Mouse (Mus musculus) stomach, embryonic 16.5 days (tissue): Measurements from ENCODE around the gene Fam83d. TPM values are rescaled to one million over a fixed set of nuclear protein-coding genes. Genes with fewer than 3 reads are reported as not detected.
"Not testable (repeated sequence)": the region's sequence is repeated elsewhere in the genome, so short reads cannot be mapped to it uniquely, and the experiment has no call there.

Source experiments
- ATAC-seq: fragments of 200-750 bp; cut with Nextera tagmentation; 2 replicates; pipeline ENCODE4 v1.8.0; 2017; ENCODE audit warnings: moderate number of reproducible peaks, moderate TSS enrichment; ENCODE audit not compliant: insufficient read depth, low FRiP score
- H3K27ac ChIP-seq: fragments of 300-500 bp; sonication (generic); 2 replicates; pipeline ENCODE4 v1.5.1; 2014; ENCODE audit warnings: low read length
- H3K27me3 ChIP-seq: fragments of 300-500 bp; sonication (generic); 2 replicates; pipeline ENCODE4 v1.6.1; 2014; ENCODE audit warnings: low read length, control low read depth, mixed read lengths; ENCODE audit not compliant: control insufficient read depth, insufficient read depth
- H3K36me3 ChIP-seq: fragments of 300-500 bp; sonication (generic); 2 replicates; pipeline ENCODE4 v1.6.1; 2014; ENCODE audit warnings: low read length; ENCODE audit not compliant: control insufficient read depth, insufficient read depth
- H3K4me1 ChIP-seq: fragments of 300-500 bp; sonication (generic); 2 replicates; pipeline ENCODE4 v1.6.1; 2014; ENCODE audit warnings: low read length, control low read depth, mixed read lengths; ENCODE audit not compliant: control insufficient read depth, insufficient read depth
- H3K4me2 ChIP-seq: fragments of 300-500 bp; sonication (generic); 2 replicates; pipeline ENCODE4 v1.6.1; 2014; ENCODE audit warnings: low read depth, low read length, mixed read lengths
- H3K4me3 ChIP-seq: fragments of 300-500 bp; sonication (generic); replicated peaks from 2 replicates; pipeline ENCODE4 v1.5.1; 2014; ENCODE audit warnings: mild to moderate bottlenecking, low read length
- H3K9ac ChIP-seq: fragments of 300-500 bp; sonication (generic); 2 replicates; pipeline ENCODE4 v1.6.1; 2014; ENCODE audit warnings: low read length
- H3K9me3 ChIP-seq: fragments of 300-500 bp; sonication (generic); replicated peaks from 2 replicates; pipeline ENCODE4 v1.6.1; 2016; ENCODE audit warnings: low read length, control low read depth; ENCODE audit not compliant: control insufficient read depth
- WGBS: fragments of 180-500 bp; shearing (Covaris S2); extraction: QIAGEN DNeasy Blood & Tissue Kit; methylation state at CpG from one replicate; pipeline ENCODE4 v1.1.7; 2014; 5-methylcytosine and 5-hydroxymethylcytosine counted together
- polyA plus RNA-seq: library from polyadenylated mRNA; unstranded; fragments of >200 nt; fragmentation: Nextera tagmentation; extraction: Ambion mirVana; gene quantifications from 2 replicates; pipeline ENCODE4 v1.2.1, GENCODE M21; 2015

Fam83d gene
- polyA plus RNA-seq, 1 experiment from 2014 or later: 43.2 TPM

DNA sequence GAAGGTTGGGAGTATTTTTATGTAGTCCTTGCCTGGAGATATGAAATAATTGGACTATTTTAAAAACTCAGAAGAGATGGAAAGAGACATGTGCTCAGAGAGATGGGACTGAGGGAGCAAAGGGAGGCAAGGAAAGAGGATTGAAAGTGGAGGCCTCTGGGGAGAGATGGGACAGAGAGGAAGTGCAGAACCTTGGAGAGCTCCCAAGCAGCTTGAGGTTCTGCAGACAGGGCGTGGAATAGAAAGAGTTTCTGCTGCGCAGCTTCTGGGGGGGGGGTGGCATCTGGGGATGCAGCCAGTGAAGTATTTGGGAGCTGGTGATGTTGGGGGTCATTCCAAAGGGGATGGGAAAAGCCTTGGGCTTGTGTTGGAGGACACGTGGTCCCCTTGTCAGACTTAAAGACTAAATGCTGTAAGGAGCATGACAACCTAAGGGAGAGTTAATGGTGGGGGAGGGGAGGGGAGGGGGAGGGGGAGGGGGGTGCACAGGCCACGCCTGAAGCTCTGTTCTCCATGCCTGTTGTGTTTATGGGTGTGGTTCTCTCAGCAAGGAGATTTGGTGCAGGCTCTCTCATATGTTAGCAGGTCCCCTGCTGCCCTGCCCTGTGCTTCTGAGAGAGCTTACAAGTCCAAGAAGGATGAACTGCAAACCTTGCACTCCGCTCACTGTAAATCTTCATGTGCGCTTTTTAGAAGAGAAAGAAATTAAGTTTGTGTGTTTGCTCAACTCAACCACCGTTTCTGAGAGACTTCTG is 39.7 kb upstream of the Fam83d start:
- H3K4me2 ChIP-seq: no peak overlapping the region
- H3K9ac ChIP-seq: no peak overlapping the region
- no peaks in the 10 kb centered on the region for H3K36me3 ChIP-seq
- no peak for ATAC-seq
- no peak overlapping the region for H3K27ac ChIP-seq
- H3K27me3 ChIP-seq: no peaks in the 10 kb centered on the region
- no peak overlapping the region for H3K4me3 ChIP-seq
- H3K9me3 ChIP-seq: no peaks in the 10 kb centered on the region
- WGBS: 39% methylated on average over 7 of the region's 7 CpGs
- H3K4me1 ChIP-seq: no peaks in the 10 kb centered on the region

DNA sequence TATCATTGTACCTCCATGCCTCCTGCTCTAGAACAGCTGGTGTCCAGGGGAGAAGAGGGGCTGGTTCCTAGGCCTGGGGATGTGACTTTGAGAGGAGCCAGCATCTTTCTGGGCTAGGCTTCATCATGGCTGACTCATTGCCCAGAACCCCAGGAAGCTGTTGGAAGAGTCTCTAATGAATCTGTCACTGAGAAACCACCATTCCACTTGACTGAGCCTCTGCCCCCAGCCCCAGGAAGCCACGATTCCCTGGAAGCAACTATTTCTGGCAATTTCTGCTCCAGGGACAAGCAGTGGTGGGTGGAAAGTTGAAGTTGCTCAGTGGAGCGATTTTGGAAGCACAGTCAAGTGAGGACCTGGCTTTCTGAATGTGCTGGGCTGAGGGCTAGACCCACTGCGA is 37.0 kb upstream of the Fam83d start:
- WGBS: 74% methylated on average over 3 of the region's 3 CpGs
- no peak overlapping the region for H3K4me3 ChIP-seq
- no peak overlapping the region for H3K9ac ChIP-seq
- no peak overlapping the region for H3K27ac ChIP-seq
- H3K9me3 ChIP-seq: no peaks in the 10 kb centered on the region
- no peaks in the 10 kb centered on the region for H3K4me1 ChIP-seq
- ATAC-seq: no peak
- no peaks in the 10 kb centered on the region for H3K27me3 ChIP-seq
- H3K4me2 ChIP-seq: no peak overlapping the region
- H3K36me3 ChIP-seq: no peaks in the 10 kb centered on the region

DNA sequence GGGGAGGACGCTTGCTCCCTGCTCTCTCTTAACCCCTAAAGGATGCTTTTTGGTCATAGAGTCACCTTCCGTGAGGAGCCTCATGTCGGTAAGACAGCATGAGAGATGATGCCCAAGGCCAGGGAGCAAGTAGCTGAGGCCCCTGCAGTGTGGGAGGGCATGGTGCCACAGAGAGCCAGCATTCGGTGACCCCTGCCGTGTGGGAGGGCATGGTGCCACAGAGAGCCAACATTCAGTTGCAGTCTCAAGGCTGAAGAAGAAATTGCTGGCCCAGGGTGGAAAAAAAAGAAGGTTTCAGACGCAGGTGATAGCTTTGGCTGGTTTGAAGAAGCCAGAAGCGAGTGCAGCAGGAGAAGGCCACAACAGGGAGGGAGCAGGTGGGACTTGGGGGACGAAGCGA is 35.4 kb upstream of the Fam83d start:
- no peak overlapping the region for H3K9ac ChIP-seq
- ATAC-seq: no peak
- no peaks in the 10 kb centered on the region for H3K9me3 ChIP-seq
- H3K4me1 ChIP-seq: no peaks in the 10 kb centered on the region
- no peak overlapping the region for H3K4me2 ChIP-seq
- no peaks in the 10 kb centered on the region for H3K36me3 ChIP-seq
- WGBS: 84% methylated on average over 9 of the region's 9 CpGs
- H3K27ac ChIP-seq: no peak overlapping the region
- H3K27me3 ChIP-seq: no peaks in the 10 kb centered on the region
- no peak overlapping the region for H3K4me3 ChIP-seq

DNA sequence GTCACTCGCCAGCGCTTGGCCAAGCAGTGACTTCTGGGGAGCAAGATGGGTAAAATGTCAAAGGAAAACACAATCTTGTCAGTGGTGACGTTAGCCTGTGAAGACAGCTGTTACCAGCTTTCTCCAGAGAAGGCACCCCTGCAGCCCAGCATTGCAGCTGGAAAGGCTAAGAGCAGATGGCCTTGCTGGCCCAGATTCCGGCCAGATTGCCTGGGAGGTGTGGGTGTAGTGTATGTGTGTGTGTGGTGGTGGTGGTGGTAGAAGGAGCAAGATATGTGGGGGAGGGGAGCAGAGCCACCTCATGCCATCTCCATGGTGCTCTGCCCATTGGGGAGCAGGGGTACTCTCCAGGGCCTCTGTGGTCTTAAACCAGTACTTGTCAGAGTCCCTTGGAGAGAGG is 34.8 kb upstream of the Fam83d start:
- no peaks in the 10 kb centered on the region for H3K4me1 ChIP-seq
- no peaks in the 10 kb centered on the region for H3K36me3 ChIP-seq
- WGBS: 66% methylated on average over 4 of the region's 4 CpGs
- no peak overlapping the region for H3K27ac ChIP-seq
- H3K9me3 ChIP-seq: no peaks in the 10 kb centered on the region
- no peak overlapping the region for H3K4me2 ChIP-seq
- no peak overlapping the region for H3K9ac ChIP-seq
- no peaks in the 10 kb centered on the region for H3K27me3 ChIP-seq
- ATAC-seq: no peak
- H3K4me3 ChIP-seq: no peak overlapping the region

DNA sequence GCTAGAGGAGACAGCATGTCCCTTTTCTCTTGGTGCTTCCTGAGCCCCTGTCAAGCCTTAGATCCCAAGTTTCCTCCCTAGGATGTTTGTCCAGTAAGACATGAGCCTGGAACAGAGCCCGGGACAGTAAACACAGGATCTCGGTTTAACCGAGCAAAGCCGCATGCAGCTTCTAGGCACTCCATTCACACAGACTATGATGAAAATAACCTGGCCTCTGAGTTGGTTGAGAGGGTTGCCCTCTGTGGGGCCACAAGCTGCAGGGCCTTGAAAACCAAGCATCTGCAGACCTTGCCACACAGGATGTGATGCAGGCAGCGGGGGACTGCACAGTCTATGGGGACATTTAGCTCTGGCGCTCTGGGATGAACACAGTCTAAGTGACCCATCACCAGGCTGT is 34.0 kb upstream of the Fam83d start:
- no peak overlapping the region for H3K4me3 ChIP-seq
- no peak for ATAC-seq
- H3K9ac ChIP-seq: no peak overlapping the region
- H3K4me1 ChIP-seq: no peaks in the 10 kb centered on the region
- no peaks in the 10 kb centered on the region for H3K27me3 ChIP-seq
- peak overlapping the region; percentile 12; the same call in 1 of the 2 replicates for H3K27ac ChIP-seq
- H3K9me3 ChIP-seq: no peaks in the 10 kb centered on the region
- H3K4me2 ChIP-seq: no peak overlapping the region
- 61% methylated on average over 6 of the region's 6 CpGs for WGBS
- no peaks in the 10 kb centered on the region for H3K36me3 ChIP-seq

DNA sequence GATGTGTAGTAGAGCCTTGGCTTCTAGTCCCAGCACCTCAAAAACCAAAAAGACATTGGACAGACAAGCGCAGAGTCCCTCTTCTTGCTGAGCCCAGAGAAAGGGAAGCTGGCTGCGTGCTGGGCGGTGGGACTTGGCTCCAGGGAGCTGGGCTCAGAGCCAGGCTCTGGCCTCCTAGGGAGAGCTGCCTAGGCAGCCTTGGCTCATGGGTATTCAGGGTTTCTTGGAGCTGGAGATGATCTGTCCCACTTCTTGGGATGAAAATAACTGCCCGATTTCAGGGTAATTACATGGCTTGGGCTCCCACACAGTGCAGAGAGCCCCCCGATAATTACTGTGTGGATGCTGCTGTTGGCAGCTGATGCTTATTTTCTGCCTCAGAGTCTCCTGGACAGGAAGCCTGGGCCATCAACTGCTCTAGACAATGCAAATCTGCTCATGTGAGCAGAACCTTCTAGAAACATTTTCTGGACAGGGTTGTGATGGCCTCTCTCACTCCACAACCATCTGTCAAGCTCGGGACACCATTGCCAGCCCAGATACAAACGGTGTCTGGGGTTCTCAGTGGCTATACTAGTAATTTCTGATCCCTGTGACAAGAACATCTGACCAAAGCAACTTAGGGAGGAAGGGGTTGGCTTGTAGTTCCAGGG is 33.3 kb upstream of the Fam83d start:
- H3K27ac ChIP-seq: peak overlapping the region; percentile 12; the same call in 1 of the 2 replicates
- 64% methylated on average over 7 of the region's 7 CpGs for WGBS
- no peaks in the 10 kb centered on the region for H3K36me3 ChIP-seq
- no peak overlapping the region for H3K4me2 ChIP-seq
- H3K4me3 ChIP-seq: no peak overlapping the region
- H3K9me3 ChIP-seq: no peaks in the 10 kb centered on the region
- no peaks in the 10 kb centered on the region for H3K4me1 ChIP-seq
- no peak for ATAC-seq
- H3K27me3 ChIP-seq: no peaks in the 10 kb centered on the region
- no peak overlapping the region for H3K9ac ChIP-seq

DNA sequence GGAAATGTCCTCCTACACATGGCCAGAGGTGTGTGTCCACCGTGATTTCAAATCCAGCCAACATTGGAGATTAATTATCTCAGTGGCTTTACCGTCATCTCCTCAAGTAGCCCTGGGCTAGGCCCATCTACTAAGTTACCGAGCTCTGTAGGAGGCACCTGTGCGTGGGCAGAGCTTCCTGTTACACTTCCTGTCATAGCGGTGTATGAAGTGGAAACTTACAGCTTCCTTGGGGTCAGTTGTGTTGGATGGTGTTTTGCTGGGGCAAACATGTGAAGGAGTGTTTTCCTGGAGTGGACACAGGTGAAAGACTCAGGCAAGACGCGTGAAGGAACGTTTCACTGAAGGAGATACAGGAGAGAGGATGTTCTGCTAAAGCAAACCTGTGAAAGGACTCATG is 32.6 kb upstream of the Fam83d start:
- ATAC-seq: no peak
- 78% methylated on average over 8 of the region's 8 CpGs for WGBS
- H3K36me3 ChIP-seq: no peaks in the 10 kb centered on the region
- no peak overlapping the region for H3K9ac ChIP-seq
- H3K4me1 ChIP-seq: no peaks in the 10 kb centered on the region
- H3K4me3 ChIP-seq: no peak overlapping the region
- no peaks in the 10 kb centered on the region for H3K27me3 ChIP-seq
- H3K9me3 ChIP-seq: no peaks in the 10 kb centered on the region
- no peak overlapping the region for H3K27ac ChIP-seq
- no peak overlapping the region for H3K4me2 ChIP-seq

DNA sequence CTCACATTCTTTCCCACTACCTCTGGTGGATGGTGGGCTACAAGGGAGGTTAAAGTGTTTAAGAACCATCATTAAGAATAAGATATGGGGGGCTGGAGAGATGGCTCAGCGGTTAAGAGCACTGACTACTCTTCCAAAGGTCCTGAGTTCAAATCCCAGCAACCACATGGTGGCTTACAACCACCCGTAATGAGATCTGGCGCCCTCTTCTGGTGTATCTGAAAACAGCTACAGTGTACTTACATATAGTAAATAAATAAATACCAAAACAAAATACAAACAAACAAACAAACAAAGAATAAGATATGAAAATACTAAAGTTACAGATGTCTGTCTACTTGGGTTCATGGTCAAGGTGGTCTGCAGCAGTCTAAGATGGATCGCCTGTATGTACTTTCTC is 31.6 kb upstream of the Fam83d start:
- H3K9me3 ChIP-seq, H3K4me2 ChIP-seq, H3K4me1 ChIP-seq, H3K4me3 ChIP-seq, H3K36me3 ChIP-seq, H3K27me3 ChIP-seq, ATAC-seq, H3K9ac ChIP-seq, H3K27ac ChIP-seq: not testable (repeated sequence)
- 78% methylated on average over 4 of the region's 4 CpGs for WGBS

DNA sequence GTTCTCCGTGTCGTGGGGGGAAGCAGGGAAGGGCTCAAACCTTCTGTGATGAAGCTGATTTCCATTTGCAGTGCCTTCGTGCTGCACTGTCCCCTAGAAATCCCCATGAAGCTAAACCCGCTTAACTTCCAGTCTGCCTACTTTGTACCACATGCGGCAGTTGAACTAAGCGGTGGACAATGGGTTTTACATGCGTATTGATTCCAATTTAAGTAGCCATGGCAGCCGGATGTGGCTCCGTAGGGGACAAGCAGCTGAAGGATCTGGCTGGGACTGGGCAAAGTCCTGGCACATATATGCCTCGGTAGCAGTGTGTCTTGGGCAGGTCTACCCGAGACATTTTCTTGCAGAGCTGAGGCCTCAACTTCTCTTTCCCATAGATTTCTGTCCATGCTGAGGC is 29.3 kb upstream of the Fam83d start:
- Histone ChIP-seq H3K4me3 (no peak overlapping the region), H3K36me3 (no peaks in the 10 kb centered on the region), H3K27ac (no peak overlapping the region), H3K4me2 (no peak overlapping the region), H3K27me3 (no peaks in the 10 kb centered on the region), H3K9me3 (no peaks in the 10 kb centered on the region), H3K9ac (no peak overlapping the region), H3K4me1 (no peaks in the 10 kb centered on the region)
- WGBS: 85% methylated on average over 11 of the region's 11 CpGs
- no peak for ATAC-seq
